Mouse (Mus musculus) liver, adult (tissue): ENCODE data around the gene Rpl11.

Source experiments
- GATA4 ChIP-seq: IDR thresholded peaks from 2 replicates; pipeline ENCODE4 v1.6.1; 2014; ENCODE audit warnings: mild to moderate bottlenecking, low read length; ENCODE audit not compliant: insufficient replicate concordance

Gene Rpl11

GRCm38 (mm10) chr4:136053247-136053596 lies at the start of gene Rpl11:
TSS of gene Rpl11 (minus strand) at chr4:136053428.
- no peak for TF ChIP-seq GATA4

DNA sequence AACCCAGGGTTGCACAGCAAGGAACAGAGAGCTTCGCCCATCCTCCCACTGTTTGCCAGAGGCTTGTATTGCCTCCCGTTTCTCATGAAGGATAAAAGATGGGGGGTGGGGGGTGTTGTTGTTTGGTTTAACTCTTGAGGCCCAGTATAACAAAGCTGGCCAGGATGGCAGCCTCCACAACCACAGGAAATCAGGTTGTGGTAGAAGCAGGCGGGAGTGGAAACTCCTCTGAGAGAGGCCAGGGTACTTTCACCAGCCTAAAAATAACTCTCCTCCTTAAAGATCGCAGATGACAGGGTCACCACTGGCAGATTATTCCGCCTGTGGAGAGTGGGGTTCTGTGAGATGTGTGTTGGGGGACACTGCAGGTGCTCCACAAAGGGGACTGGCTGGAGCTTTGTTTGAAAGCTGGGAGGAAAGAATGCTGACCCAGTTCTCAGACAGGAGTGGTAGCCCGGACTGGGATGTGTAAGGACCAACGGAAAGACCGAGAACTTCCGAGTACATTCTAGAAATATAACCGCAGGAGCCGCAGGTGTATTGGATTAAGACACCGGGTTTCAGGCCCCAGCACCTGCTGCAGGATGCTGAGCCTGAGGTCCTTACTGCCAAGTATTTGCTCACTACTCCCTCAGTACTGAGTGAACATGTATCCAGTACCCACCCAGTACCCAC lies 47.3 kb upstream of the Rpl11 start:
- no peak for TF ChIP-seq GATA4

DNA sequence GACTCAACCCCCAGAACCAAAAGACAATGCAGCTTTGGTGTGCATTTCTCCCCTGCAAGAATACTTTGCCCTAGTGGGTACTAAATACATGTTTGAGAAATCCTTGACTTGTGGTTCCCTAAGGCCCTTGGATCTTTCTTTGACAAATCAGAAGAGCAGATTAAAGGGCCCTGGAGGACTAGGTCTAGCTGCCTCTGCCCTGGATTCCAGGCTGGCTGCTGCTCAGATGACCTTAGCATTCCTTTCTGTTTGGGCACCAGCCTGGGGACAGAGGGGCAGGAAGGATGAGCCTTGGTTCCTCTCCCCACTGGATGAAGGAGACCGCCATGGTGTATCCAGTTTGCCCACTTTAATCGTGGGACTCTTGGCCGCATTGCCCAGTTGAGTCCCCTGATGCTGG lies 45.2 kb upstream of the Rpl11 start:
- no peak for TF ChIP-seq GATA4

- TF ChIP-seq GATA4 = no peak
These were observed 43.4 kb upstream of the Rpl11 start for GRCm38 (mm10) chr4:136096446-136097113.

GRCm38 (mm10) chr4:136095490-136096105 lies 42.4 kb upstream of the Rpl11 start:
- TF ChIP-seq GATA4 = no peak

DNA sequence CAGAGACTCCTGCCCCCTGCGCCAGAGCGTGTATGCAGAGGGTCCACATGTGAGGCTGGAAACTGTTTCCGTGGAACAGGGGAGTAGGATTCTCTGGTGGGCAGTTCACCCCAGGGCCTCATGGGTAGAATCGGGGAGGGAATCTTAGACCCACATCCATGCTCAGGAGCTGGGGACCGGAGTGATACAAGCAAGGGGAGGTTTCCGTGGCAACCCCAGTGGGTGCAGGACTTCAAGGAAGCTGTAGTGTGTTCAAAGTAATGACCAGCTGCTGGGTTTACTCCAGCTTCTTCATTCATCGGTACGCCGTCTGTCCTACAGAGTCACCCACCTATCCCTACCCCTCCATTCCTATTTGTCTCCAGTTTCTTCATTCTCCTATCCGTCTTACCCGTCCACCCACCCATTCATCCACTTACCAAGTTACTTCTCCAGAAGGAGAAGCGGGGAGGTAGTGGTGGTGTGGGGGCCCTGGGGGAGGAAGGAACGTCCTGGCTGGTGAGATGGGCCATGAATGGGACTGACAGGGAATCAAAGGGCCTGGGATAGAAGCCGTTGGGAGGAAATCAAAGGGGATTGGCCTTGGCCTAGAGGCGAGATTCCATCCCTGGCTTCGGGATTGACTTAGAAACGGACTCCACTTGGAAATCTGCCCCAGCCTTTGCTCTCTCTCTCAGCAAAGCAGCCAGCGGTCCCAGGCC lies 41.4 kb upstream of the Rpl11 start:
- TF ChIP-seq GATA4 = no peak

- TF ChIP-seq GATA4 = no peak
These were observed 39.3 kb upstream of the Rpl11 start for GRCm38 (mm10) chr4:136092498-136092897.

- TF ChIP-seq GATA4 = no peak
These were observed 38.1 kb upstream of the Rpl11 start for GRCm38 (mm10) chr4:136091346-136091745.

DNA sequence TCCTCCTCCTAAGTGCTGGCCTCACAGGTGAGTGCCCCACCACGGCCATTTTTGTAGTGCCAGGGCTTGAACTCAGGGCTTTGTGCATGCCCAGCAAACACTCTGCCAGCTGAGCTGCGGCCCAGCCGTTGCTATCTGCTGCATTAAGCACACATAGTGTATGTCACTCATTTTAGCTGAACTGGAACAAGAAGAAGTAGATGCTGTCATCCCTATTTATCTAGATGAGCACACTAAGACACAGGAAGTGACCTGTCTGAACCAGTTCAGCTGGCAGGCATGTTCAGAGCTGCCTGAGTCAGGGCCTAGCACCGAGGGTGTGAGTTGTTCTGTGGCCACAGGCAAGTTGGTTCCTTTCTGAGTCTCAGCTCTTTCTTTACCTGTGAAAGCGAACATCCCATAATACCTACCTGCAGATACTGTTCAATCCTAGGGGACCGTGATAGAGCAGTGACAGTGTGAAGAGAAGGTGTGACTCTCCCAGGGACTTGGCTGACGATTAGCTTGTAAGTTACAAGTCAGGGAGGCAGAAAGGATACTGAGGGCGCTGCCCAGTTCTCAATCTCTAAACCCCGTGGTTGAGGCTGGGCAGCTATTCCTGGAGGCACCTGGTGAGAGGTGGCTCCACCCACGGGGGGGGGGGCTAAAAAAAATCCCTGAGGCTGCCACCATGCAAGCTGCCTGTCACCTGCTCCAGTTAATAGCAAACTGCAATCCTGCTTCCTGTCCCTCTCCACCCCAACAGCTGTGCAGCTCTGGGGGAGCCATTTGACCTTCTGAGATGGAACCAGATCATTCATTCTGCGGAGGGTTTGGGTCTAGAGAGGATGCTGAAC lies 36.7 kb upstream of the Rpl11 start:
- TF ChIP-seq GATA4 = no peak

GRCm38 (mm10) chr4:136088971-136089747 lies 35.9 kb upstream of the Rpl11 start:
- TF ChIP-seq GATA4 = no peak

DNA sequence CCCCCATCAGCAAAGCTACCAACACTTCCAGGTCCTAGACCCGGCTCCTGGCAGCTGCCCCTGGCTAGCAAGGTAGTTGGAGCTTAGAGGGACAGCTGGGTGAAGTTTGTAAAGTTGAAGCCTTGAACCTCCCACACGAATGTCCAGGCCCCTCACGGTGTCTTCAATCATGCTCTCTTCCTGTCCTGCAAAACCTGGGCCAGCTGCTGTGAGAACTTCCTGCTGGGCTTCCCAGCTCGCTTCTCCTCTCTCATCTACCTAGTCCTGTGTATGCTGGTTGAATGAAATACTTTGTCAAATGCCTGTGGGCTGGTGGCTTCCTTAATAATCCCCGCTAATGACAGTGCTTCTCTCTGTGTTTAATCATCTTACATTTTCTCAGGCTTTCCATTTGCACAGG lies 35.1 kb upstream of the Rpl11 start:
- no peak for TF ChIP-seq GATA4

GRCm38 (mm10) chr4:136087261-136087660 lies 34.0 kb upstream of the Rpl11 start:
- TF ChIP-seq GATA4 = no peak

- TF ChIP-seq GATA4 = no peak
These were observed 31.6 kb upstream of the Rpl11 start for GRCm38 (mm10) chr4:136084840-136085239.
